Mouse (Mus musculus) lung, postnatal 4 days (tissue): ENCODE results near the gene Frmpd3.

Experiments used
- DNase-seq, 2 experiments: peaks; one replicate each; pipeline ENCODE4 v3.0.0; 2021

The Frmpd3 gene

GRCm38 (mm10) chrX:140456751-140457491, 114.9 kb downstream of the Frmpd3 start:
- no peak for DNase-seq

- no peak for DNase-seq
Observed at GRCm38 (mm10) chrX:140457502-140457901, 115.4 kb downstream of the Frmpd3 start.

GRCm38 (mm10) chrX:140478231-140478630, 136.2 kb downstream of the Frmpd3 start:
- no peak for DNase-seq

- peak; percentile 36 to 58 for DNase-seq
Observed at GRCm38 (mm10) chrX:140479171-140479570, 137.1 kb downstream of the Frmpd3 start.
